Mouse (Mus musculus) stomach, postnatal 0 days (tissue): ENCODE measurements around the gene Drc3. TPM values are rescaled to one million over a fixed set of nuclear protein-coding genes. Genes with fewer than 3 reads are reported as not detected.
A peak's percentile ranks its signal among the peaks of the same experiment; 100 is the strongest.

Source experiments
- ATAC-seq: fragments of 200-750 bp; cut with Nextera tagmentation; 2 replicates; pipeline ENCODE4 v1.8.0; 2017; ENCODE audit not compliant: low FRiP score, low TSS enrichment
- DNase-seq: peaks from one replicate; pipeline ENCODE4 v3.0.0-alpha.2; 2016; ENCODE audit warnings: low spot score
- H3K27ac ChIP-seq: fragments of 300-500 bp; sonication (generic); replicated peaks from 2 replicates; pipeline ENCODE4 v1.5.1; 2014; ENCODE audit warnings: mild to moderate bottlenecking, control low read depth
- H3K27me3 ChIP-seq: fragments of 300-500 bp; sonication (generic); 2 replicates; pipeline ENCODE4 v1.6.1; 2014; ENCODE audit warnings: low read length; ENCODE audit not compliant: control insufficient read depth, insufficient read depth
- H3K36me3 ChIP-seq: fragments of 300-500 bp; sonication (generic); 2 replicates; pipeline ENCODE4 v1.6.1; 2014; ENCODE audit warnings: low read length, mixed read lengths; ENCODE audit not compliant: control insufficient read depth, insufficient read depth
- H3K4me1 ChIP-seq: fragments of 300-500 bp; sonication (generic); replicated peaks from 2 replicates; pipeline ENCODE4 v1.6.1; 2014; ENCODE audit warnings: antibody characterized with exemption; ENCODE audit not compliant: control insufficient read depth, insufficient read depth
- H3K4me2 ChIP-seq: fragments of 300-500 bp; sonication (generic); replicated peaks from 2 replicates; pipeline ENCODE4 v1.6.1; 2014; ENCODE audit warnings: low read depth, mild to moderate bottlenecking, control low read depth, moderate library complexity
- H3K4me3 ChIP-seq: fragments of 300-500 bp; sonication (generic); 2 replicates; pipeline ENCODE4 v1.5.1; 2014; ENCODE audit warnings: low read depth, low read length, control low read depth
- H3K9ac ChIP-seq: fragments of 300-500 bp; sonication (generic); 2 replicates; pipeline ENCODE4 v1.6.1; 2014; ENCODE audit warnings: mild to moderate bottlenecking, low read length, control low read depth, mixed read lengths
- H3K9me3 ChIP-seq: fragments of 300-500 bp; sonication (generic); 2 replicates; pipeline ENCODE4 v1.6.1; 2016; ENCODE audit warnings: low read length; ENCODE audit not compliant: control insufficient read depth
- CTCF ChIP-seq: IDR thresholded peaks from 2 replicates; pipeline ENCODE4 v1.5.1; 2016; ENCODE audit warnings: antibody characterized with exemption, low read depth, mild to moderate bottlenecking, moderate library complexity
- EP300 ChIP-seq: optimal IDR thresholded peaks from 2 replicates; pipeline ENCODE3; 2016; ENCODE audit warnings: antibody characterized with exemption
- WGBS: fragments of 180-500 bp; shearing (Covaris S2); extraction: QIAGEN DNeasy Blood & Tissue Kit; methylation state at CpG from one replicate; pipeline ENCODE4 v1.1.7; 2014; 5-methylcytosine and 5-hydroxymethylcytosine counted together
- polyA plus RNA-seq: library from polyadenylated mRNA; unstranded; fragments of >200 nt; fragmentation: Nextera tagmentation; extraction: Ambion mirVana; gene quantifications from 2 replicates; pipeline ENCODE4 v1.2.1, GENCODE M21; 2015

The Drc3 gene
- 0.69 and 0.93 TPM in 2 replicates for polyA plus RNA-seq

- DNase-seq (peak; percentile 100), ATAC-seq (peak; percentile 99)
- Histone ChIP-seq H3K9me3 (no peaks in the 10 kb centered on the region), H3K9ac (peak within 1 kb of the TSS; percentile 75), H3K27me3 (no peaks in the 10 kb centered on the region), H3K4me2 (peak within 1 kb of the TSS; percentile 89), H3K36me3 (no peaks in the 10 kb centered on the region), H3K27ac (peak within 1 kb of the TSS; percentile 86), H3K4me3 (peak within 1 kb of the TSS; percentile 63), H3K4me1 (peaks cover 7% of the 10 kb centered on the region)
- TF ChIP-seq EP300 (no peak), CTCF (no peak)
- WGBS, result under 1% methylated on average over 56 of the region's 57 CpGs
These were observed at the start of gene Drc3, which contains the start of gene Tom1l2 for GRCm38 (mm10) chr11:60352559-60353411. TSS of gene Drc3 (plus strand) at chr11:60353329. TSS of gene Tom1l2 (minus strand) at chr11:60352905.

GRCm38 (mm10) chr11:60303497-60303896 is 49.6 kb upstream of the Drc3 start:
- DNase-seq (no peak), ATAC-seq (no peak)
- Histone ChIP-seq H3K4me1 (peaks cover 5% of the 10 kb centered on the region; the same call in 1 of the 2 replicates), H3K9ac (no peak overlapping the region), H3K4me3 (no peak overlapping the region), H3K27me3 (no peaks in the 10 kb centered on the region), H3K36me3 (no peaks in the 10 kb centered on the region), H3K9me3 (no peaks in the 10 kb centered on the region), H3K4me2 (no peak overlapping the region), H3K27ac (no peak overlapping the region)
- no peak for TF ChIP-seq CTCF
- TF ChIP-seq EP300, result no peak
- WGBS, result 74% methylated on average over 2 of the region's 2 CpGs

DNA sequence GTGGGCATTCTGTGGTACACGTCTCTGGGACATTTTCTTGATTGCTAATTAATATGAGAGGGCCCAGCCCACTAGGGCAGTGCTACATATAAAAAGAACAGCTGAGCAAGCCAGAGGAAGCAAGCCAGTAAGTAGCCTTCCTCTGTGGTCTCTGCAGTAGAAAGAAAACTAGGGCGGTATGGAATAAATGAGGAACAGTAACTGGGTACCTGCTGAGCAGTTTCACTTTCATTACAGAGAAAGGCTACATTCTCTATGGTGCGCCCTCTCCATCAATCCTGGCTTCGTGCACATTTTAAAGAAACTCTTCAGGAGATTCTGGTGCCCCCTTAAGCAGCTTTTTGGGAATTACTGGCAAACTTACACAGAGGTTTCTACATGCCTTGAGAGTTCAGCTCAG is 47.5 kb upstream of the Drc3 start:
- Histone ChIP-seq H3K4me1 (peaks cover 5% of the 10 kb centered on the region; the same call in 1 of the 2 replicates), H3K36me3 (no peaks in the 10 kb centered on the region)

DNA sequence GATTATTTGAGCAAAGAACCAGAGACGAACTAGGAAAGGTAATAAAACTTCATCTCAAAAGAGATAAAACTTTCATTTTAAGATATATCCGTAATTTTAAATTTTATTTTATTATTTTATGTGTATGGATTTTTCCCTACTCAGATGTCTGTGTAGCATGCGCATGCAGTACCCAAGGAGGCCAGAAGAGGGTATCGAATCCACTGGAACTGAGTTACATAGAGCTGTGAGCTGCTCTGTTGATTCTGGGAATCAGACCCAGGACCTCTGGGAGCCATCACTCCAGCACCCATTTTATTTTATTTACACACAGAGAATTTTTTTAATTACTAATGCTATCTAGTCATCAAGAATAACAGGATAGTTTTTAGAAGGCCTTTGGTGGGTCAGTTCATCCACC is 46.3 kb upstream of the Drc3 start:
- DNase-seq, result peak; percentile 63

More for the DNA sequence above, 47.5 kb upstream of the Drc3 start:
- ATAC-seq (no peak), DNase-seq (no peak)
- Histone ChIP-seq H3K4me2 (no peak overlapping the region), H3K27ac (no peak overlapping the region), H3K9ac (no peak overlapping the region), H3K9me3 (no peaks in the 10 kb centered on the region), H3K4me3 (no peak overlapping the region), H3K27me3 (no peaks in the 10 kb centered on the region)
- 49% methylated on average over 4 of the region's 4 CpGs for WGBS
- no peak for TF ChIP-seq CTCF
- no peak for TF ChIP-seq EP300

DNA sequence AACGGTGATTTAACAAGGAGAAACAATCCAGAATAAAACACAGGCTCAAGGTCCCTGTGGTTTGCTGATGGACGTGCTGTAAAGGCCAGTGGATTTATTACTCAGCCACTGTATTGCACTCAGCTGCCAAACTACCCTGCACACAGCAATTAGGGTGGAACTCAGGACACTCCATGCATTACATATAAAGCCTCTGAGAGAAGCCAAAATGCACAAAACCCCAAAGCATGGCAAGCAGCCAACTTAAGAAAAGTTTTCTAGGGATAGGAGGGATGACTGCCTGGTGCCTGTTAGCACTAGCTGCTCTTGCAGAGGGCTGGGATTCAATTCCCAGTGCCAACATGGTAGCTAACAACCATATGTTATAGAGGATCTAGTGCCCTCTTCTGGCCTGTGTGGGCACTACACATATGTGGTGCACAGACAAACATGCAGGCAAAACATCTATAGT is 45.7 kb upstream of the Drc3 start:
- H3K27me3 ChIP-seq, result no peaks in the 10 kb centered on the region
- no peak overlapping the region for H3K4me2 ChIP-seq
- H3K4me1 ChIP-seq, result peaks cover 9% of the 10 kb centered on the region
- H3K9me3 ChIP-seq, result no peaks in the 10 kb centered on the region
- TF ChIP-seq CTCF (peak; percentile 60), EP300 (no peak)
- H3K9ac ChIP-seq, result no peak overlapping the region
- WGBS, result 57% methylated on average over 2 of the region's 2 CpGs
- DNase-seq (peak; percentile 23), ATAC-seq (no peak)
- H3K27ac ChIP-seq, result no peak overlapping the region
- H3K4me3 ChIP-seq, result no peak overlapping the region
- no peaks in the 10 kb centered on the region for H3K36me3 ChIP-seq

More for the DNA sequence above, 46.3 kb upstream of the Drc3 start:
- TF ChIP-seq CTCF, result peak; percentile 73
- TF ChIP-seq EP300, result no peak
- Histone ChIP-seq H3K4me1 (peaks cover 12% of the 10 kb centered on the region), H3K4me2 (no peak overlapping the region), H3K36me3 (no peaks in the 10 kb centered on the region), H3K27ac (no peak overlapping the region), H3K9ac (no peak overlapping the region), H3K4me3 (no peak overlapping the region), H3K9me3 (no peaks in the 10 kb centered on the region), H3K27me3 (no peaks in the 10 kb centered on the region)
- ATAC-seq, result no peak
- 78% methylated on average over 4 of the region's 4 CpGs for WGBS

DNA sequence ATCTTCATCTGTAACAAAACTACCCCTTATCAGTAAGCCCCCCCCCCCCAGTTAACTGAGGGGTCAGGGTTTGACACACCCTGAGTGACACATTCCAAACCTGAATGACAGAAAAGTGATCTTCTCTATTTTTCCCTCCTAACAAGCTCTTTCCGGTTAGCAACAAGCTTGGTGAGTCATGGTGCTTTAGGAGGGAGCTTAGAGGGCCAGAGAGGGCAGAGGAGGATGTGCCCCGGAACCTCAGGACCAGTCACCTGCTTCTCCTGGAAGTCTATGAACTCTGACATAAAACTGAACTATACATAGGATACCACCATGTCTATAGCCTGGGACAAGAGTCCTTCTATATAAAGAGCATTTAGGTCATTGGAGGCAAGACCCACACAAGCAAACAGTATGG is 45.1 kb upstream of the Drc3 start:
- Histone ChIP-seq H3K4me2 (no peak overlapping the region), H3K36me3 (no peaks in the 10 kb centered on the region), H3K27me3 (no peaks in the 10 kb centered on the region), H3K9me3 (no peaks in the 10 kb centered on the region), H3K27ac (peak overlapping the region; percentile 65), H3K4me1 (peaks cover 9% of the 10 kb centered on the region), H3K9ac (no peak overlapping the region), H3K4me3 (no peak overlapping the region)
- WGBS, result 35% methylated on average over 2 of the region's 2 CpGs
- TF ChIP-seq CTCF, result no peak
- no peak for TF ChIP-seq EP300
- ATAC-seq, result peak; percentile 46; the same call in 1 of the 2 replicates
- DNase-seq, result peak; percentile 23
